In genomic region chr12:100128522-100128921, GRCm38 (mm10) we compare ENCODE assay signal across 11 mouse cellular contexts. TPM values are rescaled to one million over a fixed set of nuclear protein-coding genes. Genes with fewer than 3 reads are reported as not detected.
DNase-seq lines count a peak whose midpoint lies in the region; ATAC-seq and TF ChIP-seq lines count a peak whose summit lies in the region.
"Had no signal": no experiment of that assay in that cellular context is flagged by ENCODE, and none has a peak within 500 bp of the region (broad histone marks: within the 10 kb centered on the region; RNA-seq: fewer than 3 reads in every experiment).

No protein-coding gene starts in this region.

- WGBS in heart, embryonic 11.5 days (ENCODE audit: insufficient replicate concordance), result 47% methylated on average over 6 of the region's 6 CpGs
- 56% methylated on average over 6 of the region's 6 CpGs for WGBS in kidney, postnatal 0 days
- 81% methylated on average over 6 of the region's 6 CpGs for WGBS in embryonic facial prominence, embryonic 10.5 days
- WGBS in limb, embryonic 10.5 days, result 71% methylated on average over 6 of the region's 6 CpGs

- 0 out of 2 replicates have a peak overlapping the region, but pooled peaks have one; percentile 22 for H3K9ac ChIP-seq in heart, embryonic 11.5 days (ENCODE audit: low read depth, low read length)
- no peak overlapping the region for H3K9ac ChIP-seq in kidney, postnatal 0 days (ENCODE audit: low read depth, low read length)
- H3K9ac ChIP-seq: liver, embryonic 15.5 days had no signal

- ATAC-seq in heart, embryonic 11.5 days (replicated peaks; ENCODE audit: insufficient number of reproducible peaks, low FRiP score, low TSS enrichment), result no peak
- no peak for ATAC-seq in kidney, postnatal 0 days (replicated peaks; ENCODE audit: low FRiP score, low read depth)
- ATAC-seq: activated CD4-positive, CD25-positive, alpha-beta regulatory T cell, adult 4 months had no signal

- no peak overlapping the region for H3K4me3 ChIP-seq in heart, embryonic 11.5 days (ENCODE audit: low read depth, low read length)
- no peak overlapping the region for H3K4me3 ChIP-seq in kidney, postnatal 0 days (replicated peaks; ENCODE audit: low read depth, low read length)
- H3K4me3 ChIP-seq in embryonic facial prominence, embryonic 10.5 days, result no peak overlapping the region
- no peak overlapping the region for H3K4me3 ChIP-seq in limb, embryonic 10.5 days
- H3K4me3 ChIP-seq: liver, embryonic 15.5 days had no signal

- peak overlapping the region; percentile 85 for H3K27ac ChIP-seq in heart, embryonic 11.5 days (ENCODE audit: low read depth, low read length)
- H3K27ac ChIP-seq in kidney, postnatal 0 days, result peak overlapping the region; percentile 86
- peak overlapping the region; percentile 52; the same call in 1 of the 2 replicates for H3K27ac ChIP-seq in embryonic facial prominence, embryonic 10.5 days (replicated peaks)
- peak overlapping the region; percentile 72 for H3K27ac ChIP-seq in limb, embryonic 10.5 days
- H3K27ac ChIP-seq: liver, embryonic 15.5 days had no signal

- no peak for TF ChIP-seq CTCF in kidney, postnatal 0 days (IDR thresholded peaks at IDR 0.05; ENCODE audit: low read depth)

- peaks cover 20% of the 10 kb centered on the region for H3K4me1 ChIP-seq in heart, embryonic 11.5 days (ENCODE audit: control insufficient read depth, insufficient read depth, low read length)
- H3K4me1 ChIP-seq in kidney, postnatal 0 days (replicated peaks; ENCODE audit: insufficient read depth, low read length), result peaks cover 21% of the 10 kb centered on the region
- H3K4me1 ChIP-seq in embryonic facial prominence, embryonic 10.5 days, result no peaks in the 10 kb centered on the region
- H3K4me1 ChIP-seq in limb, embryonic 10.5 days, result peaks cover 18% of the 10 kb centered on the region

- H3K27me3 ChIP-seq in heart, embryonic 11.5 days (ENCODE audit: control insufficient read depth, insufficient read depth, low read length), result no peaks in the 10 kb centered on the region
- H3K27me3 ChIP-seq in kidney, postnatal 0 days (ENCODE audit: insufficient read depth, low read length), result no peaks in the 10 kb centered on the region
- H3K27me3 ChIP-seq in embryonic facial prominence, embryonic 10.5 days (replicated peaks; ENCODE audit: low read depth, poor library complexity, severe bottlenecking), result no peaks in the 10 kb centered on the region
- H3K27me3 ChIP-seq in limb, embryonic 10.5 days (ENCODE audit: low read depth, poor library complexity, severe bottlenecking), result no peaks in the 10 kb centered on the region
- H3K27me3 ChIP-seq: liver, embryonic 15.5 days had no signal

- no peak overlapping the region for H3K4me2 ChIP-seq in heart, embryonic 11.5 days
- H3K4me2 ChIP-seq in kidney, postnatal 0 days (ENCODE audit: low read length), result no peak overlapping the region
- H3K4me2 ChIP-seq: liver, embryonic 15.5 days had no signal

- H3K36me3 ChIP-seq in heart, embryonic 11.5 days (ENCODE audit: control insufficient read depth, insufficient read depth, low read length), result peaks cover 34% of the 10 kb centered on the region
- peaks cover 51% of the 10 kb centered on the region for H3K36me3 ChIP-seq in kidney, postnatal 0 days (ENCODE audit: insufficient read depth, low read length)
- H3K36me3 ChIP-seq in embryonic facial prominence, embryonic 10.5 days (replicated peaks), result peaks cover 100% of the 10 kb centered on the region
- peaks cover 98% of the 10 kb centered on the region for H3K36me3 ChIP-seq in limb, embryonic 10.5 days

- no peak for DNase-seq in heart, adult 18-20 months
- DNase-seq in kidney, postnatal 0 days (ENCODE audit: low spot score), result no peak
- no peak for DNase-seq in kidney, postnatal 14 days
- no peak for DNase-seq in embryonic facial prominence, embryonic 10.5 days (ENCODE audit: low spot score)
- DNase-seq in limb, embryonic 10.5 days (ENCODE audit: low spot score), result no peak
- no peak for DNase-seq in spleen, postnatal 4 days (ENCODE audit: low spot score in 2 of 2)
- DNase-seq in retina, embryonic 14.5 days (ENCODE audit: low spot score), result no peak
- DNase-seq: cerebellum, adult 18-20 months had no signal

- H3K9me3 ChIP-seq in heart, embryonic 11.5 days (replicated peaks; ENCODE audit: control insufficient read depth, low read length), result no peaks in the 10 kb centered on the region
- no peaks in the 10 kb centered on the region for H3K9me3 ChIP-seq in kidney, postnatal 0 days (replicated peaks; ENCODE audit: low read length)
- no peaks in the 10 kb centered on the region for H3K9me3 ChIP-seq in embryonic facial prominence, embryonic 10.5 days
- H3K9me3 ChIP-seq in limb, embryonic 10.5 days (replicated peaks), result no peaks in the 10 kb centered on the region
- H3K9me3 ChIP-seq: liver, embryonic 15.5 days had no signal

RNA-seq across cellular contexts. Expression of gene Psmc1, which starts 18.6 kb away (rescaled TPM):
- 243 and 280 TPM in 2 replicates for polyA plus RNA-seq in heart, embryonic 11.5 days (2014; fragmentation: Nextera tagmentation; extraction: Ambion mirVana)
- 100 to 1,000 TPM; 139 to 144 TPM for total RNA-seq in heart, adult 18-20 months (2021)
- 236 and 264 TPM in 2 replicates for polyA plus RNA-seq in kidney, postnatal 0 days (2015; fragmentation: Nextera tagmentation; extraction: Ambion mirVana)
- polyA plus RNA-seq in embryonic facial prominence, embryonic 10.5 days (2016; fragmentation: Nextera tagmentation; extraction: Ambion mirVana), result 392 and 405 TPM in 2 replicates
- polyA plus RNA-seq in limb, embryonic 10.5 days (2016; fragmentation: Nextera tagmentation; extraction: Ambion mirVana), result 399 and 416 TPM in 2 replicates

RNA-seq across cellular contexts. Expression of gene Nrde2, which starts 30.9 kb away (rescaled TPM):
- 6.2 and 10.1 TPM in 2 replicates for polyA plus RNA-seq in heart, embryonic 11.5 days (2014; fragmentation: Nextera tagmentation; extraction: Ambion mirVana)
- total RNA-seq in heart, adult 18-20 months (2021), result 1 to 10 TPM; 7.8 to 8.2 TPM
- 17.2 and 18.6 TPM in 2 replicates for polyA plus RNA-seq in kidney, postnatal 0 days (2015; fragmentation: Nextera tagmentation; extraction: Ambion mirVana)
- polyA plus RNA-seq in embryonic facial prominence, embryonic 10.5 days (2016; fragmentation: Nextera tagmentation; extraction: Ambion mirVana), result 16.0 and 16.2 TPM in 2 replicates
- 15.5 and 16.3 TPM in 2 replicates for polyA plus RNA-seq in limb, embryonic 10.5 days (2016; fragmentation: Nextera tagmentation; extraction: Ambion mirVana)
